Mouse (Mus musculus) forebrain, embryonic 10.5 days (tissue): ENCODE data around the gene Arfgap3. TPM values are rescaled to one million over a fixed set of nuclear protein-coding genes. Genes with fewer than 3 reads are reported as not detected.
A peak's percentile ranks its signal among the peaks of the same experiment; 100 is the strongest.
"Not testable (repeated sequence)": the region's sequence is repeated elsewhere in the genome, so short reads cannot be mapped to it uniquely, and the experiment has no call there.

Experiments
- DNase-seq: peaks from one replicate; pipeline ENCODE4 v3.0.0-alpha.2; 2017; ENCODE audit warnings: low spot score; ENCODE audit errors: extremely low spot score
- H3K27ac ChIP-seq: fragments of 300-500 bp; sonication (generic); 2 replicates; pipeline ENCODE4 v1.5.1; 2016; ENCODE audit warnings: mild to moderate bottlenecking
- H3K27me3 ChIP-seq: fragments of 300-500 bp; sonication (generic); 2 replicates; pipeline ENCODE4 v1.6.1; 2016; ENCODE audit warnings: mild to moderate bottlenecking; ENCODE audit not compliant: poor library complexity, severe bottlenecking
- H3K36me3 ChIP-seq: fragments of 300-500 bp; sonication (generic); replicated peaks from 2 replicates; pipeline ENCODE4 v1.6.1; 2016; ENCODE audit warnings: mild to moderate bottlenecking, moderate library complexity
- H3K4me1 ChIP-seq: fragments of 300-500 bp; sonication (generic); 2 replicates; pipeline ENCODE4 v1.6.1; 2016
- H3K4me3 ChIP-seq: fragments of 300-500 bp; sonication (generic); 2 replicates; pipeline ENCODE4 v1.5.1; 2016; ENCODE audit warnings: mild to moderate bottlenecking, moderate library complexity
- H3K9me3 ChIP-seq: fragments of 300-500 bp; sonication (generic); 2 replicates; pipeline ENCODE4 v1.6.1; 2016; ENCODE audit warnings: mild to moderate bottlenecking, moderate library complexity
- WGBS: fragments of 180-500 bp; shearing (Covaris S2); methylation state at CpG from one replicate; pipeline ENCODE4 v1.1.7; 2016; 5-methylcytosine and 5-hydroxymethylcytosine counted together
- polyA plus RNA-seq: library from polyadenylated mRNA; unstranded; fragments of >200 nt; fragmentation: Nextera tagmentation; extraction: Ambion mirVana; gene quantifications from 2 replicates; pipeline ENCODE4 v1.2.1, GENCODE M21; 2016

Gene Arfgap3
- polyA plus RNA-seq, 1 experiment from 2014 or later, result 24.4 TPM

- Histone ChIP-seq H3K9me3 (no peaks in the 10 kb centered on the region), H3K27ac (0 out of 2 replicates have a peak overlapping the region, but pooled peaks have one; percentile 12), H3K36me3 (peaks cover 46% of the 10 kb centered on the region), H3K27me3 (no peaks in the 10 kb centered on the region), H3K4me3 (no peak overlapping the region), H3K4me1 (peaks cover 10% of the 10 kb centered on the region)
- no peak for DNase-seq
- 87% methylated on average over 8 of the region's 8 CpGs for WGBS
Observed at GRCm38 (mm10) chr15:83337903-83338870, 11.9 kb downstream of the Arfgap3 start.

- WGBS, result 73% methylated on average over 3 of the region's 3 CpGs
- no peaks in the 10 kb centered on the region for H3K27me3 ChIP-seq
- peaks cover 62% of the 10 kb centered on the region for H3K36me3 ChIP-seq
Observed at GRCm38 (mm10) chr15:83332373-83332772, 17.7 kb downstream of the Arfgap3 start.

GRCm38 (mm10) chr15:83328952-83329351, 21.1 kb downstream of the Arfgap3 start:
- Histone ChIP-seq H3K27ac (no peak overlapping the region), H3K27me3 (no peaks in the 10 kb centered on the region), H3K4me1 (peaks cover 13% of the 10 kb centered on the region), H3K36me3 (peaks cover 52% of the 10 kb centered on the region), H3K4me3 (no peak overlapping the region), H3K9me3 (no peaks in the 10 kb centered on the region)
- 93% methylated on average over 5 of the region's 5 CpGs for WGBS
- no peak for DNase-seq

More at GRCm38 (mm10) chr15:83332373-83332772, 17.7 kb downstream of the Arfgap3 start:
- Histone ChIP-seq H3K4me1 (peaks cover 16% of the 10 kb centered on the region), H3K27ac (no peak overlapping the region), H3K9me3 (no peaks in the 10 kb centered on the region), H3K4me3 (no peak overlapping the region)
- DNase-seq, result no peak

GRCm38 (mm10) chr15:83323071-83323470, 27.0 kb downstream of the Arfgap3 start:
- Histone ChIP-seq H3K27me3 (no peaks in the 10 kb centered on the region), H3K27ac (no peak overlapping the region), H3K36me3 (peaks cover 50% of the 10 kb centered on the region), H3K4me1 (no peaks in the 10 kb centered on the region), H3K9me3 (no peaks in the 10 kb centered on the region), H3K4me3 (no peak overlapping the region)
- no peak for DNase-seq
- 92% methylated on average over 2 of the region's 2 CpGs for WGBS

GRCm38 (mm10) chr15:83314914-83315313, 35.1 kb downstream of the Arfgap3 start:
- Histone ChIP-seq H3K9me3 (no peaks in the 10 kb centered on the region), H3K4me1 (no peaks in the 10 kb centered on the region), H3K27ac (no peak overlapping the region), H3K36me3 (peaks cover 55% of the 10 kb centered on the region), H3K4me3 (no peak overlapping the region), H3K27me3 (no peaks in the 10 kb centered on the region)
- no peak for DNase-seq
- WGBS, result 60% methylated on average over 1 of the region's 1 CpGs

GRCm38 (mm10) chr15:83309878-83310277, 40.2 kb downstream of the Arfgap3 start:
- Histone ChIP-seq H3K27me3 (no peaks in the 10 kb centered on the region), H3K4me3 (no peak overlapping the region)

GRCm38 (mm10) chr15:83308708-83309107, 41.3 kb downstream of the Arfgap3 start:
- not testable (repeated sequence) for H3K9me3 ChIP-seq, DNase-seq, H3K4me3 ChIP-seq, H3K27ac ChIP-seq, H3K27me3 ChIP-seq
- peaks cover 16% of the 10 kb centered on the region for H3K4me1 ChIP-seq
- H3K36me3 ChIP-seq, result peaks cover 67% of the 10 kb centered on the region
- 90% methylated on average over 1 of the region's 1 CpGs for WGBS

More at GRCm38 (mm10) chr15:83309878-83310277, 40.2 kb downstream of the Arfgap3 start:
- Histone ChIP-seq H3K9me3 (no peaks in the 10 kb centered on the region), H3K36me3 (peaks cover 76% of the 10 kb centered on the region), H3K27ac (no peak overlapping the region), H3K4me1 (peaks cover 14% of the 10 kb centered on the region)
- WGBS, result 93% methylated on average over 5 of the region's 5 CpGs
- no peak for DNase-seq

GRCm38 (mm10) chr15:83306181-83306580, 43.9 kb downstream of the Arfgap3 start:
- no peaks in the 10 kb centered on the region for H3K27me3 ChIP-seq
- DNase-seq, result no peak
- WGBS, result 89% methylated on average over 12 of the region's 12 CpGs
- H3K4me3 ChIP-seq, result no peak overlapping the region
- H3K27ac ChIP-seq, result peak overlapping the region; percentile 69; the same call in 1 of the 2 replicates
- peaks cover 16% of the 10 kb centered on the region for H3K4me1 ChIP-seq
- H3K36me3 ChIP-seq, result peaks cover 45% of the 10 kb centered on the region
- H3K9me3 ChIP-seq, result no peaks in the 10 kb centered on the region

GRCm38 (mm10) chr15:83305192-83305921, 44.7 kb downstream of the Arfgap3 start:
- H3K36me3 ChIP-seq, result peaks cover 41% of the 10 kb centered on the region
- peaks cover 16% of the 10 kb centered on the region for H3K4me1 ChIP-seq
- H3K27me3 ChIP-seq, result no peaks in the 10 kb centered on the region
- no peaks in the 10 kb centered on the region for H3K9me3 ChIP-seq
- H3K27ac ChIP-seq, result peak overlapping the region; percentile 69
- H3K4me3 ChIP-seq, result no peak overlapping the region
- no peak for DNase-seq
- WGBS, result 60% methylated on average over 12 of the region's 12 CpGs

GRCm38 (mm10) chr15:83304804-83305191, 45.2 kb downstream of the Arfgap3 start:
- H3K9me3 ChIP-seq, result no peaks in the 10 kb centered on the region
- H3K27ac ChIP-seq, result peak overlapping the region; percentile 51; the same call in 1 of the 2 replicates
- 92% methylated on average over 9 of the region's 9 CpGs for WGBS

GRCm38 (mm10) chr15:83303656-83304484, 46.2 kb downstream of the Arfgap3 start:
- no peak overlapping the region for H3K27ac ChIP-seq
- no peaks in the 10 kb centered on the region for H3K9me3 ChIP-seq
- H3K27me3 ChIP-seq, result no peaks in the 10 kb centered on the region
- H3K4me1 ChIP-seq, result peaks cover 16% of the 10 kb centered on the region
- no peak for DNase-seq
- WGBS, result 90% methylated on average over 13 of the region's 13 CpGs
- no peak overlapping the region for H3K4me3 ChIP-seq
- peaks cover 33% of the 10 kb centered on the region for H3K36me3 ChIP-seq

More at GRCm38 (mm10) chr15:83304804-83305191, 45.2 kb downstream of the Arfgap3 start:
- peaks cover 16% of the 10 kb centered on the region for H3K4me1 ChIP-seq
- H3K4me3 ChIP-seq, result no peak overlapping the region
- DNase-seq, result no peak
- no peaks in the 10 kb centered on the region for H3K27me3 ChIP-seq
- H3K36me3 ChIP-seq, result peaks cover 35% of the 10 kb centered on the region
